Comparison of ENCODE assay signal across 19 mouse cellular contexts in genomic region chr15:97462587-97462986, GRCm38 (mm10).
DNase-seq lines count a peak whose midpoint lies in the region; TF ChIP-seq lines count a peak whose summit lies in the region.
"Had no signal": no experiment of that assay in that cellular context is flagged by ENCODE, and none has a peak within 500 bp of the region (broad histone marks: within the 10 kb centered on the region; RNA-seq: fewer than 3 reads in every experiment).

No protein-coding gene starts in this region.

- in situ Hi-C loops in CH12.LX (cut with MboI; ENCODE audit: low pct_ligation_motif_present, low pct_unique_long_range_greater_than_20kb, low sequenced_read_pairs) = loop anchor here (10.0 to 25.0 kb wide), 2 partner anchors 208 to 375 kb away; partner anchors contain the start of gene Hdac7

- no peak overlapping the region for H3K4me3 ChIP-seq in liver, adult 2 months (ENCODE audit: insufficient read depth, low read depth, low read length)
- no peak overlapping the region for H3K4me3 ChIP-seq in CH12.LX (replicated peaks in 1 of 3; ENCODE audit: low read depth in 2 of 3, low read length in 2 of 3, poor library complexity in 1 of 3)
- H3K4me3 ChIP-seq: erythroblast, embryonic 14.5 days; heart, embryonic 10.5 days; midbrain, embryonic 12.5 days had no signal

- WGBS in liver, adult 2 months = 28% methylated on average over 2 of the region's 2 CpGs

- H3K27me3 ChIP-seq in liver, adult 2 months (ENCODE audit: control insufficient read depth, insufficient read depth, low read length) = no peaks in the 10 kb centered on the region
- H3K27me3 ChIP-seq in CH12.LX (replicated peaks) = no peaks in the 10 kb centered on the region
- H3K27me3 ChIP-seq: midbrain, embryonic 12.5 days had no signal

- H3K79me2 ChIP-seq in liver, adult 2 months (ENCODE audit: control insufficient read depth, insufficient read depth, low read length) = no peaks in the 10 kb centered on the region
- H3K79me2 ChIP-seq in CH12.LX (replicated peaks; ENCODE audit: control insufficient read depth, extremely low read depth, insufficient read depth, poor library complexity, severe bottlenecking) = no peaks in the 10 kb centered on the region

- H3K36me3 ChIP-seq in liver, adult 2 months (ENCODE audit: control insufficient read depth, insufficient read depth, low read length) = no peaks in the 10 kb centered on the region
- no peaks in the 10 kb centered on the region for H3K36me3 ChIP-seq in CH12.LX (replicated peaks in 1 of 2; ENCODE audit: control insufficient read depth in 1 of 2, insufficient read depth in 1 of 2, low read length in 1 of 2)
- H3K36me3 ChIP-seq: heart, embryonic 10.5 days; midbrain, embryonic 12.5 days had no signal

- no peaks in the 10 kb centered on the region for H3K9me3 ChIP-seq in CH12.LX (replicated peaks; ENCODE audit: low read length)
- H3K9me3 ChIP-seq: heart, embryonic 10.5 days; midbrain, embryonic 12.5 days had no signal

- DNase-seq in heart, adult 11 months = peak; percentile 14
- no peak for DNase-seq in heart, postnatal 10 days
- peak; percentile 60 for DNase-seq in liver, adult 2 months (ENCODE audit: extremely low read depth, low read depth, low spot score)
- DNase-seq in liver (no peak), CH12.LX (ENCODE audit: extremely low read depth) (peak; percentile 70)
- peak; percentile 23 for DNase-seq in fibroblast of lung, adult 2 months (ENCODE audit: low read depth)
- DNase-seq in cerebellum, postnatal 4 days (ENCODE audit: low spot score in 2 of 2) = no peak
- DNase-seq in urinary bladder, postnatal 36 days (ENCODE audit: low spot score in 2 of 2) = no peak
- DNase-seq: adrenal gland, postnatal 36 days; cerebellum, adult 18-20 months; cerebellum, postnatal 36 days; gastrocnemius, postnatal 36 days; heart, postnatal 14 days; lung, adult 18-20 months; right cerebral cortex, adult 18-20 months had no signal

- H3K9ac ChIP-seq in liver, adult 2 months (ENCODE audit: low read depth, low read length) = no peak overlapping the region
- H3K9ac ChIP-seq in CH12.LX (ENCODE audit: insufficient read depth, low read depth) = no peak overlapping the region
- H3K9ac ChIP-seq: midbrain, embryonic 12.5 days had no signal

- no peak for TF ChIP-seq RAD21 in CH12.LX (IDR thresholded peaks at IDR 0.05; ENCODE audit: low read depth, low read length)

- TF ChIP-seq EP300 in CH12.LX (IDR thresholded peaks at IDR 0.05; ENCODE audit: low read length) = peak; percentile 82

- no peak for TF ChIP-seq POLR2A in liver, adult 2 months (IDR thresholded peaks at IDR 0.05; ENCODE audit: extremely low read depth, insufficient read depth, low read length)
- TF ChIP-seq POLR2A in CH12.LX (IDR thresholded peaks at IDR 0.05; ENCODE audit: low read depth, low read length) = no peak

- no peak overlapping the region for H3K27ac ChIP-seq in liver, adult 2 months (replicated peaks; ENCODE audit: insufficient read depth, low read depth, low read length)
- no peak overlapping the region for H3K27ac ChIP-seq in CH12.LX (ENCODE audit: insufficient read depth, low read depth)
- H3K27ac ChIP-seq: heart, embryonic 10.5 days; midbrain, embryonic 12.5 days had no signal

- dilution Hi-C loops in CH12.LX (cut with MboI; ENCODE audit: extremely low pct_ligation_motif_present, extremely low pct_unique_long_range_greater_than_20kb, low sequenced_read_pairs) = no loop called here

- intact Hi-C loops in heart, postnatal 10 days (cut with DNase I) = no loop called here

- TF ChIP-seq CTCF in liver, adult 2 months (IDR thresholded peaks at IDR 0.05; ENCODE audit: low read depth, low read length) = no peak
- no peak for TF ChIP-seq CTCF in CH12.LX (conservative IDR thresholded peaks at IDR 0.05 in 1 of 2, IDR thresholded peaks at IDR 0.05 in 1 of 2; ENCODE audit: low read depth in 2 of 2, low read length in 2 of 2)

- H3K4me1 ChIP-seq in liver, adult 2 months (ENCODE audit: control insufficient read depth, insufficient read depth, low read length) = no peaks in the 10 kb centered on the region
- H3K4me1 ChIP-seq in CH12.LX (ENCODE audit: control insufficient read depth in 1 of 2, insufficient read depth in 2 of 2) = peaks cover 3 to 77% of the 10 kb centered on the region in 2 experiments

- no peak overlapping the region for H3K4me2 ChIP-seq in CH12.LX (ENCODE audit: insufficient read depth, low read depth, poor library complexity, severe bottlenecking)
- H3K4me2 ChIP-seq: liver, embryonic 11.5 days; midbrain, embryonic 12.5 days had no signal

TF ChIP-seq in CH12.LX, 34 proteins besides CTCF, POLR2A, EP300 and RAD21:
- no peak for TF ChIP-seq MAFK (IDR thresholded peaks at IDR 0.05; ENCODE audit: insufficient replicate concordance, low read length)
- no peak for TF ChIP-seq ZMIZ1 (IDR thresholded peaks at IDR 0.05; ENCODE audit: low read depth, low read length)
- TF ChIP-seq JUND (conservative IDR thresholded peaks at IDR 0.05; ENCODE audit: low read depth, low read length) = peak; percentile 70; the same call in 1 of the 2 replicates
- peak; percentile 85 for TF ChIP-seq IRF4 (IDR thresholded peaks at IDR 0.05; ENCODE audit: low read depth, low read length)
- TF ChIP-seq ZC3H11A (IDR thresholded peaks at IDR 0.05; ENCODE audit: low read depth, low read length) = no peak
- TF ChIP-seq CHD2 (IDR thresholded peaks at IDR 0.05; ENCODE audit: low read length) = no peak
- TF ChIP-seq ETS1 (conservative IDR thresholded peaks at IDR 0.05; ENCODE audit: low read depth, low read length) = peak; percentile 75
- TF ChIP-seq JUN (IDR thresholded peaks at IDR 0.05; ENCODE audit: insufficient read depth, low read depth, low read length) = peak; percentile 17; the same call in 1 of the 2 replicates
- TF ChIP-seq BHLHE40 (IDR thresholded peaks at IDR 0.05; ENCODE audit: low read depth, low read length) = peak; percentile 73
- TF ChIP-seq POLR2AphosphoS2 (IDR thresholded peaks at IDR 0.05; ENCODE audit: low read depth, low read length) = no peak
- TF ChIP-seq MEF2A (IDR thresholded peaks at IDR 0.05; ENCODE audit: borderline replicate concordance, low read depth, low read length) = peak; percentile 92
- TF ChIP-seq TBP (conservative IDR thresholded peaks at IDR 0.05; ENCODE audit: low read depth, low read length) = 0 out of 2 replicates have a peak, but pooled peaks have one; percentile 44
- TF ChIP-seq UBTF (IDR thresholded peaks at IDR 0.05; ENCODE audit: low read depth, low read length) = no peak

Comparison
In these comparisons a context has a peak if more than half of its experiments do, and no peak if none do; other contexts are left out.
1. DNase-seq: peak in heart, adult 11 months (single experiment), liver, adult 2 months (single experiment), CH12.LX (single experiment) and fibroblast of lung, adult 2 months (single experiment); none in heart, postnatal 10 days (0 of 2), liver (single experiment), cerebellum, postnatal 4 days (0 of 2) and urinary bladder, postnatal 36 days (0 of 2).